Mouse (Mus musculus) colon, adult 2 months (tissue): ENCODE results near the gene Calml3. TPM values are rescaled to one million over a fixed set of nuclear protein-coding genes. Genes with fewer than 3 reads are reported as not detected.

Experiments used
- polyA plus RNA-seq: library from polyadenylated mRNA; depleted of rRNA; stranded (reverse); fragments of >200 nt; gene quantifications from 2 replicates; pipeline ENCODE4 v1.2.3, GENCODE M21; 2012; rRNA removed

The Calml3 gene
- polyA plus RNA-seq, result not detected in 2 replicates

DNA sequence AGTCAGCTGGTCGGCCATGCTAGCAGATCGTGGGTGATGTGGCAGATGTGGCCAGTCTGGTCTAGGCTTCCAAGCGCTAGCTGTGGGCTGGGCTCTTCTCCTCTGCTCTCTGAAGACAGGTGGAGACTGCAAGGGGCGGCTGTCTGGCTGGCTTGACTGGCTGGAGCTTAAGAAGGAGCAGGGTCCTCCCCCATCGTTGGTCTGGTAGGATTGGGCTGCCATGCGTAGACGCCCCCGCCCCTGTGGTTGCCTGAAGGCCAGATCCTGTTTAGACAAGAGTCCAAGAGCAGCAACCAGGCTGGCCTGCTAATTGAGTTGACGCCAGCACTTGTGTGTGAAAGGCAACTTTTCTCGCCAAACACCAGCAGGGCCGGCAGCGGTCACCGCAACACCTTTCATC, at the start of gene Calml3:
Gene Calml3, minus strand, starts transcription at position 131 of the 400 bp plus-strand sequence.

DNA sequence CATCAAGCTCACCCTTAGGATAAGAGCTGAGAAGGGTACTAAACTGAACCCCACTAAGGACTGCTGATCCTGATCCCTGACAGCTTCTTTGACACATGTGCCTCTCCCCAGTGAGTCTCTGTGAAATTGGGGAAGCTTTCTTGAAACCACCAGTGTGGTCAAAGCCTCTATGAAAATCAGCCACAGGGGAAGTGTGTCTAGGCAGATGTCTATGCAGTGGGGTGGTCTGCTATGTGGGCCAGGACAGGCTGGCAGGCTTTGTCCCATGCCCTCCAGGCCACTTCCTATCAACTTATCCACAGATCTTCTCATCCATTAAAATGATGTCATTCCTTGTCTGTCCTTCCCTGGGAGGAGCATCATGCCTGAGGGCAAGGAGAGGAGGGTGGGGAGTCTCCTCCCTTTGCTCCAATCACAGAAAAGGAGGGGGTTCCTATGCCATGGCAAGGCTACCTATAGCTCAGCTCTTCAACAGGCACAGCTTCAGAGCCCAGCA, 33.2 kb upstream of the Calml3 start, which contains the start of gene Calm4:
Gene Calm4, plus strand, starts transcription at position 446 of the 496 bp plus-strand sequence.

Other genes with a start within 250 kb of the Calml3 start
- gene Fam208b, start 193.2 kb downstream of the Calml3 start, polyA plus RNA-seq, result 1.1 and 1.3 TPM in 2 replicates
- 14.8 and 21.3 TPM in 2 replicates for gene Asb13, start 170.3 kb downstream of the Calml3 start, polyA plus RNA-seq
- not detected in 2 replicates for gene Calm4, start 33.4 kb upstream of the Calml3 start, polyA plus RNA-seq
- gene Calm5, start 49.9 kb upstream of the Calml3 start, polyA plus RNA-seq, result not detected in 2 replicates
- gene Net1, start 113.9 kb upstream of the Calml3 start, polyA plus RNA-seq, result 44.2 and 47.6 TPM in 2 replicates
- gene Tubal3, start 114.0 kb upstream of the Calml3 start, polyA plus RNA-seq, result 7.3 and 7.5 TPM in 2 replicates
- gene Ucn3, start 141.0 kb upstream of the Calml3 start, polyA plus RNA-seq, result 0.07 TPM in 1 of 2 replicates, not detected in the other
- gene Akr1c14, start 244.7 kb upstream of the Calml3 start, polyA plus RNA-seq, result 6.6 and 11.7 TPM in 2 replicates